Mouse (Mus musculus) erythroblast, embryonic 14.5 days (primary cell): ENCODE results near the gene Sept1.

Experiments used
- GATA1 ChIP-seq: IDR thresholded peaks from 2 replicates; pipeline ENCODE4 v1.6.1; 2012; ENCODE audit warnings: low read length, inconsistent platforms, mixed read lengths
- TAL1 ChIP-seq: IDR thresholded peaks from 3 replicates; pipeline ENCODE4 v1.6.1; 2012; ENCODE audit warnings: low read length, inconsistent platforms, mixed read lengths

DNA sequence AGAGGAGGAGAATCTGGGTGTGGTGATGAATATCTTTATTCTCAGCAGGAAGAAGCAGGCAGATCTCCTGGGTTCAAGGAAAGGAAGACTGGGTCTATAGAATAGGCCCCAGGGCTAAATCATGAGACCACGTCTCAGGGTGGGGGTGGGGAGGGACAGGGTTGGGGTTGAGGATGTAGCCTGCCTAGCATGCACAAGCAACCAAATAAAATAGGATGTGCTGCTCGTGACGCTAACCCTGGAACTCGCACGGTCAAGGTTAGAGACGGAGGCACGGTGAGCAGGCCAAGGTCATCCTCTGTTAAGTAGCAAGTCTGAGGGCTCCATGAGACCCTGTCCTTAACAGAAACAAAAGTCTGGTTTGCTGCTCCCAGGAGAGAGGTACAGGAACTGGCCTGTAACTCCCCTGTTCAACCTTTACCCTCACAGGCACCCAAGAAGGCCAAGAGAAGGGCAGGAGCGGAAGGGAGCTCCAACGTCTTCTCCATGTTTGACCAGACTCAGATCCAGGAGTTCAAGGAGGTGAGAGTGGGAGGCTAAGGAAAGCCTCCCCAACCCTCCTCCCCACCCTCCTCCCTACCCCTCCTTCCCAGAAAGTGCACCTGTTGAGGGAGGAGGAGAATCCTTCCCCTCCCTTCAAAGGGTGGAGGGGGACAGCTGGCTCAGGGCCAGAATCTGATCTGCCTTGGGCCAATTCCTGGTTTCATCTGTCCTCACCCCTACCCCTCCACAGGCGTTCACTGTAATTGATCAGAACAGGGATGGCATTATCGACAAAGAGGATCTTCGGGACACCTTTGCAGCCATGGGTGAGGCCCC lies 20.3 kb downstream of the Sept1 start:
- TF ChIP-seq TAL1 (no peak), GATA1 (no peak)
